Mouse (Mus musculus) myocyte (in vitro differentiated cells): Measurements from ENCODE around the gene Slc26a9.

ENCODE experiments used
- CEBPB ChIP-seq: IDR thresholded peaks from 2 replicates; pipeline ENCODE4 v1.6.1; 2011; ENCODE audit warnings: mild to moderate bottlenecking, moderate library complexity; ENCODE audit not compliant: poor library complexity, insufficient read depth, severe bottlenecking
- E2F4 ChIP-seq: IDR thresholded peaks from one replicate; pipeline ENCODE4 v1.6.1; 2011; ENCODE audit warnings: mild to moderate bottlenecking, control low read depth, moderate library complexity; ENCODE audit not compliant: insufficient read depth
- MAX ChIP-seq: IDR thresholded peaks from one replicate; pipeline ENCODE4 v1.6.1; 2011; ENCODE audit warnings: low read depth, mild to moderate bottlenecking, control low read depth
- MYOD1 ChIP-seq, 3 experiments: IDR thresholded peaks; one replicate each; pipeline ENCODE4 v1.6.1; 2011; ENCODE audit warnings: control low read depth in 2 of 3, low read depth in 2 of 3, mild to moderate bottlenecking in 2 of 3, moderate library complexity in 1 of 3; ENCODE audit not compliant: insufficient read length in 2 of 3, control insufficient read depth in 1 of 3
- MYOG ChIP-seq, 3 experiments: IDR thresholded peaks; one replicate each; pipeline ENCODE4 v1.6.1; 2011; ENCODE audit warnings: control low read depth in 2 of 3, low read depth in 2 of 3, mild to moderate bottlenecking in 2 of 3; ENCODE audit not compliant: insufficient read length in 2 of 3, control insufficient read depth in 1 of 3, insufficient read depth in 1 of 3
- POLR2A ChIP-seq: IDR thresholded peaks from one replicate; pipeline ENCODE4 v1.6.1; 2011; ENCODE audit warnings: low read depth, mild to moderate bottlenecking, control low read depth, moderate library complexity; ENCODE audit not compliant: insufficient read length
- POLR2AphosphoS2 ChIP-seq: IDR thresholded peaks from one replicate; pipeline ENCODE4 v1.6.1; 2011; ENCODE audit warnings: low read depth, control low read depth; ENCODE audit not compliant: insufficient read length
- REST ChIP-seq: IDR thresholded peaks from one replicate; pipeline ENCODE4 v1.6.1; 2011; ENCODE audit warnings: mild to moderate bottlenecking, control low read depth, moderate library complexity; ENCODE audit not compliant: insufficient read depth, insufficient read length
- TCF12 ChIP-seq: IDR thresholded peaks from one replicate; pipeline ENCODE4 v1.6.1; 2011; ENCODE audit warnings: mild to moderate bottlenecking, control low read depth; ENCODE audit not compliant: poor library complexity, insufficient read depth, severe bottlenecking
- USF1 ChIP-seq: IDR thresholded peaks from one replicate; pipeline ENCODE4 v1.6.1; 2011; ENCODE audit warnings: low read depth, mild to moderate bottlenecking, control low read depth, moderate library complexity

GRCm38 (mm10) chr1:131699642-131700041, 44.2 kb upstream of the Slc26a9 start:
- TF ChIP-seq POLR2A (no peak), CEBPB (no peak), MAX (no peak), POLR2AphosphoS2 (no peak), USF1 (no peak), TCF12 (no peak), MYOG (IDR thresholded peaks at IDR 0.05; ENCODE audit: control insufficient read depth in 1 of 3, insufficient read depth in 1 of 3, insufficient read length in 2 of 3, low read depth in 2 of 3) (no peak), REST (no peak), E2F4 (no peak), MYOD1 (IDR thresholded peaks at IDR 0.05; ENCODE audit: control insufficient read depth in 1 of 3, insufficient read length in 2 of 3, low read depth in 2 of 3) (no peak)
